Mouse (Mus musculus) CH12.LX (cell line): ENCODE results near the gene Cxcl9.

Experiments
- EP300 ChIP-seq: IDR thresholded peaks from 2 replicates; pipeline ENCODE4 v1.6.1; 2011; ENCODE audit warnings: low read length, improper control_type of control experiment
- MAX ChIP-seq: IDR thresholded peaks from 2 replicates; pipeline ENCODE4 v1.6.1; 2011; ENCODE audit warnings: low read length, improper control_type of control experiment
- MAZ ChIP-seq: IDR thresholded peaks from 2 replicates; pipeline ENCODE4 v1.6.1; 2012; ENCODE audit warnings: low read depth, mild to moderate bottlenecking, inconsistent platforms, low read length, improper control_type of control experiment, moderate library complexity
- POLR2AphosphoS2 ChIP-seq: IDR thresholded peaks from 2 replicates; pipeline ENCODE4 v1.6.1; 2011; ENCODE audit warnings: low read depth, low read length, improper control_type of control experiment

GRCm38 (mm10) chr5:92349731-92350130 lies 21.9 kb upstream of the Cxcl9 start:
- TF ChIP-seq MAX, result no peak
- no peak for TF ChIP-seq MAZ
- TF ChIP-seq EP300, result no peak
- no peak for TF ChIP-seq POLR2AphosphoS2
